Comparison of ENCODE assay signal across 1 mouse cellular context in the genomic region with DNA sequence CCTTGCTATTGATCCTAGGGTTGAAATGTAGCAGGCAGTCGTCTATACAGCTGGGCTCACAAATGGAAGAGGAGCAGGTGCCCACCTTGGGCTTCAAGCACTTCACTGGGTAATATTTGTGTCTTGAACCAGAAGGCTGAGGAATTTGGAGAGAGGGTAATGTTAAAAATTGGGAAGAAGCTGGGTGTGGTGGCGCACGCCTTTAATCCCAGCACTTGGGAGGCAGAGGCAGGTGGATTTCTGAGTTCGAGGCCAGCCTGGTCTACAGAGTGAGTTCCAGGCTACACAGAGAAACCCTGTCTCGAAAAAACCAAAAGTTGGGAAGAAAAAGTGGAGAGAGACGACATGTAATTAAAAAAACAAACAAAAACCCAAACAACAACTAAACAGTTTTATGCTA.
A peak's percentile ranks its signal among the peaks of the same experiment; 100 is the strongest.
TF ChIP-seq lines count a peak whose summit lies in the region.

No protein-coding gene starts in this region.

TF ChIP-seq in MEL, 35 proteins besides CTCF, POLR2A, EP300 and RAD21:
- TF ChIP-seq TBP (IDR thresholded peaks at IDR 0.05; ENCODE audit: low read depth, low read length): peak; percentile 40
